Mouse (Mus musculus) myocyte (in vitro differentiated cells): ENCODE measurements around the gene Meis2. TPM values are rescaled to one million over a fixed set of nuclear protein-coding genes. Genes with fewer than 3 reads are reported as not detected.

Source experiments
- H3K27me3 ChIP-seq: one replicate; pipeline ENCODE4 v1.6.1; 2011; ENCODE audit not compliant: control insufficient read depth, insufficient read depth, insufficient read length
- H3K36me3 ChIP-seq: one replicate; pipeline ENCODE4 v1.6.1; 2011; ENCODE audit not compliant: control insufficient read depth, insufficient read depth
- H3K4me2 ChIP-seq: one replicate; pipeline ENCODE4 v1.6.1; 2011; ENCODE audit warnings: low read depth, control low read depth
- H3K4me3 ChIP-seq: one replicate; pipeline ENCODE4 v1.5.1; 2011; ENCODE audit warnings: mild to moderate bottlenecking, control low read depth, moderate library complexity
- H3K79me2 ChIP-seq: one replicate; pipeline ENCODE4 v1.6.1; 2011; ENCODE audit not compliant: control insufficient read depth, insufficient read depth
- H3ac ChIP-seq: one replicate; pipeline ENCODE4 v1.6.1; 2011; ENCODE audit not compliant: control insufficient read depth, insufficient read length
- CEBPB ChIP-seq: IDR thresholded peaks from 2 replicates; pipeline ENCODE4 v1.6.1; 2011; ENCODE audit warnings: mild to moderate bottlenecking, moderate library complexity; ENCODE audit not compliant: poor library complexity, insufficient read depth, severe bottlenecking
- E2F4 ChIP-seq: IDR thresholded peaks from one replicate; pipeline ENCODE4 v1.6.1; 2011; ENCODE audit warnings: mild to moderate bottlenecking, control low read depth, moderate library complexity; ENCODE audit not compliant: insufficient read depth
- MAX ChIP-seq: IDR thresholded peaks from one replicate; pipeline ENCODE4 v1.6.1; 2011; ENCODE audit warnings: low read depth, mild to moderate bottlenecking, control low read depth
- MYOD1 ChIP-seq, 3 experiments: IDR thresholded peaks; one replicate each; pipeline ENCODE4 v1.6.1; 2011; ENCODE audit warnings: control low read depth in 2 of 3, low read depth in 2 of 3, mild to moderate bottlenecking in 2 of 3, moderate library complexity in 1 of 3; ENCODE audit not compliant: insufficient read length in 2 of 3, control insufficient read depth in 1 of 3
- MYOG ChIP-seq, 3 experiments: IDR thresholded peaks; one replicate each; pipeline ENCODE4 v1.6.1; 2011; ENCODE audit warnings: control low read depth in 2 of 3, low read depth in 2 of 3, mild to moderate bottlenecking in 2 of 3; ENCODE audit not compliant: insufficient read length in 2 of 3, control insufficient read depth in 1 of 3, insufficient read depth in 1 of 3
- POLR2A ChIP-seq: IDR thresholded peaks from one replicate; pipeline ENCODE4 v1.6.1; 2011; ENCODE audit warnings: low read depth, mild to moderate bottlenecking, control low read depth, moderate library complexity; ENCODE audit not compliant: insufficient read length
- POLR2AphosphoS2 ChIP-seq: IDR thresholded peaks from one replicate; pipeline ENCODE4 v1.6.1; 2011; ENCODE audit warnings: low read depth, control low read depth; ENCODE audit not compliant: insufficient read length
- REST ChIP-seq: IDR thresholded peaks from one replicate; pipeline ENCODE4 v1.6.1; 2011; ENCODE audit warnings: mild to moderate bottlenecking, control low read depth, moderate library complexity; ENCODE audit not compliant: insufficient read depth, insufficient read length
- SRF ChIP-seq: IDR thresholded peaks from one replicate; pipeline ENCODE4 v1.6.1; 2011; ENCODE audit warnings: low read depth; ENCODE audit not compliant: control insufficient read depth, insufficient read length
- TCF12 ChIP-seq: IDR thresholded peaks from one replicate; pipeline ENCODE4 v1.6.1; 2011; ENCODE audit warnings: mild to moderate bottlenecking, control low read depth; ENCODE audit not compliant: poor library complexity, insufficient read depth, severe bottlenecking
- TCF3 ChIP-seq: IDR thresholded peaks from one replicate; pipeline ENCODE4 v1.6.1; 2011; ENCODE audit warnings: low read depth, control low read depth; ENCODE audit not compliant: insufficient read length
- USF1 ChIP-seq: IDR thresholded peaks from one replicate; pipeline ENCODE4 v1.6.1; 2011; ENCODE audit warnings: low read depth, mild to moderate bottlenecking, control low read depth, moderate library complexity
- polyA plus RNA-seq: library from polyadenylated mRNA; unstranded; fragments of >200 nt; fragmentation: generic; extraction: Trizol; gene quantifications from one replicate; pipeline ENCODE4 v1.2.1, GENCODE M21; 2012; ENCODE audit warnings: missing spikeins

Gene Meis2
- polyA plus RNA-seq, 1 experiment = 9.3 TPM

GRCm38 (mm10) chr2:116022876-116023275, 42.8 kb downstream of the Meis2 start:
- no peaks in the 10 kb centered on the region for H3K79me2 ChIP-seq
- H3K4me2 ChIP-seq = no peak overlapping the region
- H3K27me3 ChIP-seq = no peaks in the 10 kb centered on the region
- no peak for TF ChIP-seq REST
- no peak for TF ChIP-seq MAX
- no peak for TF ChIP-seq TCF12
- no peak for TF ChIP-seq CEBPB
- no peak for TF ChIP-seq POLR2A
- no peak for TF ChIP-seq MYOD1 (IDR thresholded peaks at IDR 0.05; ENCODE audit: control insufficient read depth in 1 of 3, insufficient read length in 2 of 3, low read depth in 2 of 3)
- TF ChIP-seq USF1 = no peak
- no peak for TF ChIP-seq SRF
- TF ChIP-seq POLR2AphosphoS2 = no peak
- TF ChIP-seq MYOG (IDR thresholded peaks at IDR 0.05; ENCODE audit: control insufficient read depth in 1 of 3, insufficient read depth in 1 of 3, insufficient read length in 2 of 3, low read depth in 2 of 3) = no peak
- no peak for TF ChIP-seq TCF3
- no peak for TF ChIP-seq E2F4
- no peak overlapping the region for H3ac ChIP-seq
- H3K4me3 ChIP-seq = no peak overlapping the region
- H3K36me3 ChIP-seq = peaks cover 11% of the 10 kb centered on the region

GRCm38 (mm10) chr2:116021931-116022330, 43.7 kb downstream of the Meis2 start:
- Histone ChIP-seq H3ac (no peak overlapping the region), H3K27me3 (no peaks in the 10 kb centered on the region), H3K4me2 (no peak overlapping the region), H3K79me2 (no peaks in the 10 kb centered on the region), H3K4me3 (no peak overlapping the region), H3K36me3 (peaks cover 6% of the 10 kb centered on the region)
- TF ChIP-seq MYOG (IDR thresholded peaks at IDR 0.05; ENCODE audit: control insufficient read depth in 1 of 3, insufficient read depth in 1 of 3, insufficient read length in 2 of 3, low read depth in 2 of 3) (no peak), E2F4 (no peak), REST (no peak), TCF3 (no peak), CEBPB (no peak), POLR2A (no peak), USF1 (no peak), SRF (no peak), MAX (no peak), MYOD1 (IDR thresholded peaks at IDR 0.05; ENCODE audit: control insufficient read depth in 1 of 3, insufficient read length in 2 of 3, low read depth in 2 of 3) (no peak)

GRCm38 (mm10) chr2:116021046-116021445, 44.6 kb downstream of the Meis2 start:
- no peak for TF ChIP-seq POLR2A
- no peaks in the 10 kb centered on the region for H3K36me3 ChIP-seq
- H3K27me3 ChIP-seq = no peaks in the 10 kb centered on the region
- no peak overlapping the region for H3K4me2 ChIP-seq
- no peak overlapping the region for H3K4me3 ChIP-seq
- H3ac ChIP-seq = no peak overlapping the region
- H3K79me2 ChIP-seq = no peaks in the 10 kb centered on the region

- H3K79me2 ChIP-seq = no peaks in the 10 kb centered on the region
- TF ChIP-seq MYOD1 (IDR thresholded peaks at IDR 0.05; ENCODE audit: control insufficient read depth in 1 of 3, insufficient read length in 2 of 3, low read depth in 2 of 3) (no peak), CEBPB (no peak)
- H3K4me3 ChIP-seq = no peak overlapping the region
- no peaks in the 10 kb centered on the region for H3K36me3 ChIP-seq
- H3K4me2 ChIP-seq = no peak overlapping the region
- H3K27me3 ChIP-seq = no peaks in the 10 kb centered on the region
- no peak overlapping the region for H3ac ChIP-seq
Observed at GRCm38 (mm10) chr2:116020451-116020951, 45.1 kb downstream of the Meis2 start.

- Histone ChIP-seq H3K4me2 (no peak overlapping the region), H3K79me2 (no peaks in the 10 kb centered on the region)
Observed at GRCm38 (mm10) chr2:116019959-116020358, 45.7 kb downstream of the Meis2 start.

More at GRCm38 (mm10) chr2:116019959-116020358, 45.7 kb downstream of the Meis2 start:
- no peak overlapping the region for H3K4me3 ChIP-seq
- no peaks in the 10 kb centered on the region for H3K36me3 ChIP-seq
- no peaks in the 10 kb centered on the region for H3K27me3 ChIP-seq
- H3ac ChIP-seq = no peak overlapping the region
- TF ChIP-seq USF1 = no peak
- no peak for TF ChIP-seq TCF12
- no peak for TF ChIP-seq E2F4
- TF ChIP-seq MAX = no peak
- TF ChIP-seq SRF = no peak
- no peak for TF ChIP-seq REST
- no peak for TF ChIP-seq CEBPB
- TF ChIP-seq POLR2AphosphoS2 = no peak
- TF ChIP-seq MYOD1 (IDR thresholded peaks at IDR 0.05; ENCODE audit: control insufficient read depth in 1 of 3, insufficient read length in 2 of 3, low read depth in 2 of 3) = no peak
- no peak for TF ChIP-seq MYOG (IDR thresholded peaks at IDR 0.05; ENCODE audit: control insufficient read depth in 1 of 3, insufficient read depth in 1 of 3, insufficient read length in 2 of 3, low read depth in 2 of 3)
- TF ChIP-seq POLR2A = no peak
- TF ChIP-seq TCF3 = no peak
